Comparison of ENCODE assay signal across 8 mouse cellular contexts in the genomic region with DNA sequence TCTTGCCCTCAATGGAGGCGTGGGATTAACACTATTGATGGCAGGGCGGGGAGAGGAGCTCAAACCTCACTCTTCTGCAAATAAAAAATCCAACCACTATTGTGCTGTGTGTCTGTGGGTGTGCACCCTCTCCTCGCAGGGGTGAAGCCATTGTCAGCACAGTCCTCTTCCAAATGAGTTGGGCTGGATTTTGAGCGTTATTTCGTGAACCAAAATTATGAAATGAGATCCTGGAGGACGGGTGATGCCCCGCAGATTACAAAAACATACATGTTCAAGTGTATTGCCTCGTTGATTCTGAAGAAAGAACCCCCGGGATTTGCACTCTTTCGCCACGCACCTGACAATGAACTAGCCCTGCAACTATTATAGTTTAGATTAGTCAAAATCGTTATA. TPM values are rescaled to one million over a fixed set of nuclear protein-coding genes. Genes with fewer than 3 reads are reported as not detected.
DNase-seq lines count a peak whose midpoint lies in the region; ATAC-seq and TF ChIP-seq lines count a peak whose summit lies in the region.

No protein-coding gene starts in this region.

- 25% methylated on average over 12 of the region's 12 CpGs for WGBS in heart, embryonic 10.5 days
- WGBS in thymus, adult 2 months: 28% methylated on average over 12 of the region's 12 CpGs
- 20% methylated on average over 12 of the region's 12 CpGs for WGBS in limb, embryonic 14.5 days

- no peak for TF ChIP-seq POLR2A in thymus, adult 2 months (IDR thresholded peaks at IDR 0.05; ENCODE audit: control insufficient read depth, extremely low read depth, insufficient read depth, low read length, poor library complexity)
- TF ChIP-seq POLR2A in limb, embryonic 14.5 days (IDR thresholded peaks at IDR 0.05; ENCODE audit: borderline replicate concordance, extremely low read depth, insufficient read depth, insufficient read length): no peak

- no peak overlapping the region for H3K27ac ChIP-seq in heart, embryonic 10.5 days
- H3K27ac ChIP-seq in thymus, adult 2 months (ENCODE audit: control insufficient read depth, insufficient read depth, low read length): peak overlapping the region; percentile 86
- no peak overlapping the region for H3K27ac ChIP-seq in limb, embryonic 14.5 days (replicated peaks; ENCODE audit: low read depth, low read length)

- peaks cover 96% of the 10 kb centered on the region for H3K27me3 ChIP-seq in heart, embryonic 10.5 days (ENCODE audit: insufficient read depth, poor library complexity, severe bottlenecking)
- H3K27me3 ChIP-seq in thymus, adult 2 months (ENCODE audit: control insufficient read depth, insufficient read depth, low read length): no peaks in the 10 kb centered on the region
- H3K27me3 ChIP-seq in limb, embryonic 14.5 days (ENCODE audit: control insufficient read depth, insufficient read depth, low read length): peaks cover 74% of the 10 kb centered on the region

- H3K4me3 ChIP-seq in heart, embryonic 10.5 days: peak overlapping the region; percentile 60
- H3K4me3 ChIP-seq in thymus, adult 2 months (ENCODE audit: control insufficient read depth, insufficient read depth, low read length): peak overlapping the region; percentile 78
- peak overlapping the region; percentile 19 for H3K4me3 ChIP-seq in limb, embryonic 14.5 days (replicated peaks; ENCODE audit: low read length)

- DNase-seq in heart, embryonic 10.5 days (ENCODE audit: low spot score): no peak
- DNase-seq in heart, adult 18-20 months: no peak
- no peak for DNase-seq in thymus, adult 2 months
- no peak for DNase-seq in thymus, postnatal 25 days
- no peak for DNase-seq in limb, embryonic 14.5 days (ENCODE audit: low spot score)
- no peak for DNase-seq in left cerebral cortex, adult 8-10 months (ENCODE audit: low spot score in 2 of 2)
- DNase-seq in cerebellum, adult 9-10 months: no peak
- DNase-seq in retina, embryonic 14.5 days (ENCODE audit: low spot score): no peak

- H3K4me2 ChIP-seq in limb, embryonic 14.5 days (replicated peaks; ENCODE audit: low read depth, low read length, severe bottlenecking): peak overlapping the region; percentile 43

- ATAC-seq in limb, embryonic 14.5 days (ENCODE audit: low FRiP score, low read depth): no peak

- peaks cover 44% of the 10 kb centered on the region for H3K4me1 ChIP-seq in heart, embryonic 10.5 days
- H3K4me1 ChIP-seq in thymus, adult 2 months (replicated peaks; ENCODE audit: control insufficient read depth, insufficient read depth, low read length): peaks cover 23% of the 10 kb centered on the region
- peaks cover 31% of the 10 kb centered on the region; the same call in 1 of the 2 replicates for H3K4me1 ChIP-seq in limb, embryonic 14.5 days (ENCODE audit: control insufficient read depth, insufficient read depth, low read length)

- no peak overlapping the region for H3K9ac ChIP-seq in limb, embryonic 14.5 days (ENCODE audit: low read depth, low read length, severe bottlenecking)

- H3K9me3 ChIP-seq in heart, embryonic 10.5 days: no peaks in the 10 kb centered on the region
- H3K9me3 ChIP-seq in limb, embryonic 14.5 days (ENCODE audit: control insufficient read depth, low read length): no peaks in the 10 kb centered on the region

- TF ChIP-seq CTCF in thymus, adult 2 months (IDR thresholded peaks at IDR 0.05; ENCODE audit: borderline replicate concordance, control insufficient read depth, extremely low read depth, insufficient read depth, low read length, poor library complexity): no peak

- H3K36me3 ChIP-seq in heart, embryonic 10.5 days: no peaks in the 10 kb centered on the region
- H3K36me3 ChIP-seq in thymus, adult 2 months (ENCODE audit: control insufficient read depth, insufficient read depth, low read length): no peaks in the 10 kb centered on the region; the same call in 1 of the 2 replicates
- H3K36me3 ChIP-seq in limb, embryonic 14.5 days (ENCODE audit: control insufficient read depth, insufficient read depth, low read length): no peaks in the 10 kb centered on the region

RNA-seq across cellular contexts. Expression of gene Gfi1, which starts 1.2 kb away (rescaled TPM):
- polyA plus RNA-seq in heart, embryonic 10.5 days (2016; fragmentation: Nextera tagmentation; extraction: Ambion mirVana): not detected in 2 replicates
- total RNA-seq in heart, adult 18-20 months (2021): under 1 TPM; 0.30 to 0.31 TPM
- polyA plus RNA-seq in thymus, adult 2 months (2012; rRNA removed): 191 and 219 TPM in 2 replicates
- polyA plus RNA-seq in limb, embryonic 14.5 days (2012; rRNA removed): 1.6 and 1.9 TPM in 2 replicates
- polyA plus RNA-seq in limb, embryonic 14.5 days (2014; fragmentation: Nextera tagmentation; extraction: Ambion mirVana): 0.40 and 0.55 TPM in 2 replicates
- total RNA-seq in left cerebral cortex, adult 8-10 months (2022): not detected

Comparison
In these comparisons a context has a peak if more than half of its experiments do, and no peak if none do; other contexts are left out.
1. H3K4me3 ChIP-seq: peak in every context shown above with its lines; median percentile 78 in thymus, adult 2 months; 60 in heart, embryonic 10.5 days; 19 in limb, embryonic 14.5 days.
2. RNA of gene Gfi1, which starts 1.2 kb away (polyA plus RNA-seq): 191 to 219 TPM in thymus, adult 2 months; 0.40 to 1.9 TPM in limb, embryonic 14.5 days and not detected in heart, embryonic 10.5 days; every median in the first group is over 10 times any median in the second.